Comparison of ENCODE assay signal across 14 mouse cellular contexts in genomic region chr14:75518196-75518887, GRCm38 (mm10).
DNase-seq lines count a peak whose midpoint lies in the region; ATAC-seq lines count a peak whose summit lies in the region.
"Had no signal": no experiment of that assay in that cellular context is flagged by ENCODE, and none has a peak within 500 bp of the region (broad histone marks: within the 10 kb centered on the region; RNA-seq: fewer than 3 reads in every experiment).

No protein-coding gene starts in this region.

- 63% methylated on average over 15 of the region's 15 CpGs for WGBS in heart, embryonic 13.5 days
- 65% methylated on average over 15 of the region's 15 CpGs for WGBS in heart, embryonic 10.5 days
- 67% methylated on average over 15 of the region's 15 CpGs for WGBS in midbrain, embryonic 13.5 days
- WGBS in midbrain, embryonic 11.5 days: 87% methylated on average over 15 of the region's 15 CpGs
- 25% methylated on average over 15 of the region's 15 CpGs for WGBS in forebrain, embryonic 16.5 days
- WGBS in midbrain, embryonic 15.5 days: 68% methylated on average over 15 of the region's 15 CpGs

- H3K36me3 ChIP-seq in heart, embryonic 13.5 days: no peaks in the 10 kb centered on the region
- no peaks in the 10 kb centered on the region for H3K36me3 ChIP-seq in heart, embryonic 10.5 days
- no peaks in the 10 kb centered on the region for H3K36me3 ChIP-seq in midbrain, embryonic 13.5 days
- no peaks in the 10 kb centered on the region for H3K36me3 ChIP-seq in midbrain, embryonic 11.5 days (ENCODE audit: control insufficient read depth, insufficient read depth, low read length)
- no peaks in the 10 kb centered on the region for H3K36me3 ChIP-seq in forebrain, embryonic 16.5 days (ENCODE audit: control insufficient read depth, insufficient read depth)
- no peaks in the 10 kb centered on the region for H3K36me3 ChIP-seq in midbrain, embryonic 15.5 days (replicated peaks)
- H3K36me3 ChIP-seq: intestine, embryonic 15.5 days; neural tube, embryonic 12.5 days had no signal

- H3K4me2 ChIP-seq in heart, embryonic 13.5 days: peak overlapping the region; percentile 58
- H3K4me2 ChIP-seq in midbrain, embryonic 13.5 days (replicated peaks): no peak overlapping the region
- no peak overlapping the region for H3K4me2 ChIP-seq in midbrain, embryonic 11.5 days
- peak overlapping the region; percentile 32 for H3K4me2 ChIP-seq in forebrain, embryonic 16.5 days (ENCODE audit: low read length)
- no peak overlapping the region for H3K4me2 ChIP-seq in midbrain, embryonic 15.5 days
- H3K4me2 ChIP-seq: intestine, embryonic 15.5 days; neural tube, embryonic 12.5 days had no signal

- H3K4me1 ChIP-seq in heart, embryonic 13.5 days: peaks cover 17% of the 10 kb centered on the region
- peaks cover 15% of the 10 kb centered on the region; the same call in 1 of the 2 replicates for H3K4me1 ChIP-seq in heart, embryonic 10.5 days
- H3K4me1 ChIP-seq in midbrain, embryonic 13.5 days (replicated peaks): peaks cover 25% of the 10 kb centered on the region
- H3K4me1 ChIP-seq in midbrain, embryonic 11.5 days (ENCODE audit: control insufficient read depth, insufficient read depth, low read length): no peaks in the 10 kb centered on the region
- H3K4me1 ChIP-seq in forebrain, embryonic 16.5 days (replicated peaks; ENCODE audit: control insufficient read depth, insufficient read depth, low read length): peaks cover 31% of the 10 kb centered on the region
- peaks cover 8% of the 10 kb centered on the region; the same call in 1 of the 2 replicates for H3K4me1 ChIP-seq in midbrain, embryonic 15.5 days
- H3K4me1 ChIP-seq: intestine, embryonic 15.5 days had no signal

- no peak overlapping the region for H3K27ac ChIP-seq in heart, embryonic 13.5 days (replicated peaks)
- no peak overlapping the region for H3K27ac ChIP-seq in heart, embryonic 10.5 days
- peak overlapping the region; percentile 58 for H3K27ac ChIP-seq in midbrain, embryonic 13.5 days
- H3K27ac ChIP-seq in midbrain, embryonic 11.5 days (ENCODE audit: low read depth, low read length): no peak overlapping the region
- H3K27ac ChIP-seq in forebrain, embryonic 16.5 days (ENCODE audit: low read length): 0 out of 2 replicates have a peak overlapping the region, but pooled peaks have one; percentile 6
- no peak overlapping the region for H3K27ac ChIP-seq in midbrain, embryonic 15.5 days
- H3K27ac ChIP-seq: intestine, embryonic 15.5 days; neural tube, embryonic 12.5 days had no signal

- no peak overlapping the region for H3K9ac ChIP-seq in heart, embryonic 13.5 days
- no peak overlapping the region for H3K9ac ChIP-seq in midbrain, embryonic 13.5 days (replicated peaks)
- H3K9ac ChIP-seq in midbrain, embryonic 11.5 days (ENCODE audit: low read length): no peak overlapping the region
- H3K9ac ChIP-seq in forebrain, embryonic 16.5 days (replicated peaks; ENCODE audit: low read depth, low read length): no peak overlapping the region
- H3K9ac ChIP-seq in midbrain, embryonic 15.5 days: no peak overlapping the region
- H3K9ac ChIP-seq: intestine, embryonic 15.5 days; neural tube, embryonic 12.5 days had no signal

- H3K27me3 ChIP-seq in heart, embryonic 13.5 days (replicated peaks): peaks cover 10% of the 10 kb centered on the region; the same call in 1 of the 2 replicates
- H3K27me3 ChIP-seq in heart, embryonic 10.5 days (ENCODE audit: insufficient read depth, poor library complexity, severe bottlenecking): peaks cover 9% of the 10 kb centered on the region; the same call in 1 of the 2 replicates
- no peaks in the 10 kb centered on the region for H3K27me3 ChIP-seq in midbrain, embryonic 13.5 days
- no peaks in the 10 kb centered on the region for H3K27me3 ChIP-seq in midbrain, embryonic 11.5 days (ENCODE audit: control insufficient read depth, insufficient read depth, low read length)
- no peaks in the 10 kb centered on the region for H3K27me3 ChIP-seq in forebrain, embryonic 16.5 days (replicated peaks; ENCODE audit: control insufficient read depth, insufficient read depth, low read length)
- H3K27me3 ChIP-seq in midbrain, embryonic 15.5 days (replicated peaks): no peaks in the 10 kb centered on the region
- H3K27me3 ChIP-seq: intestine, embryonic 15.5 days; neural tube, embryonic 12.5 days had no signal

- no peaks in the 10 kb centered on the region for H3K9me3 ChIP-seq in heart, embryonic 13.5 days
- H3K9me3 ChIP-seq in heart, embryonic 10.5 days: no peaks in the 10 kb centered on the region
- no peaks in the 10 kb centered on the region for H3K9me3 ChIP-seq in midbrain, embryonic 13.5 days
- H3K9me3 ChIP-seq in midbrain, embryonic 11.5 days (ENCODE audit: control insufficient read depth, low read length): no peaks in the 10 kb centered on the region
- H3K9me3 ChIP-seq in forebrain, embryonic 16.5 days (ENCODE audit: control insufficient read depth, low read length): no peaks in the 10 kb centered on the region
- H3K9me3 ChIP-seq in midbrain, embryonic 15.5 days: no peaks in the 10 kb centered on the region
- H3K9me3 ChIP-seq: intestine, embryonic 15.5 days; neural tube, embryonic 12.5 days had no signal

- no peak for ATAC-seq in heart, embryonic 13.5 days (ENCODE audit: extremely low read depth, insufficient number of reproducible peaks, low FRiP score, low TSS enrichment)
- peak; percentile 72; the same call in 1 of the 2 replicates for ATAC-seq in midbrain, embryonic 13.5 days
- no peak for ATAC-seq in midbrain, embryonic 11.5 days (ENCODE audit: low FRiP score)
- peak; percentile 64 for ATAC-seq in forebrain, embryonic 16.5 days
- ATAC-seq in midbrain, embryonic 15.5 days (replicated peaks): peak; percentile 66; the same call in 1 of the 2 replicates
- ATAC-seq: intestine, embryonic 15.5 days had no signal

- DNase-seq in heart, embryonic 10.5 days (ENCODE audit: low spot score): no peak
- DNase-seq in midbrain, embryonic 11.5 days (ENCODE audit: low spot score, missing footprints): no peak
- no peak for DNase-seq in layer of hippocampus, adult 8-10 months (ENCODE audit: low spot score in 2 of 2)
- no peak for DNase-seq in frontal cortex, postnatal 10 days (ENCODE audit: low spot score in 2 of 2)
- DNase-seq: adrenal gland, adult 2 months; cerebellum, adult 9-10 months; kidney, postnatal 14 days; left cerebral cortex, postnatal 4 days had no signal

- peak overlapping the region; percentile 16 for H3K4me3 ChIP-seq in heart, embryonic 13.5 days
- no peak overlapping the region; the same call in 1 of the 2 replicates for H3K4me3 ChIP-seq in heart, embryonic 10.5 days
- H3K4me3 ChIP-seq in midbrain, embryonic 13.5 days (replicated peaks): no peak overlapping the region
- H3K4me3 ChIP-seq in midbrain, embryonic 11.5 days (ENCODE audit: low read depth, low read length): no peak overlapping the region
- H3K4me3 ChIP-seq in forebrain, embryonic 16.5 days (replicated peaks; ENCODE audit: low read length): peak overlapping the region; percentile 9; the same call in 1 of the 2 replicates
- no peak overlapping the region for H3K4me3 ChIP-seq in midbrain, embryonic 15.5 days
- H3K4me3 ChIP-seq: intestine, embryonic 15.5 days; neural tube, embryonic 12.5 days had no signal

Comparison
In these comparisons a context has a peak if more than half of its experiments do, and no peak if none do; other contexts are left out.
1. ATAC-seq: peak in midbrain, embryonic 13.5 days (single experiment), forebrain, embryonic 16.5 days (single experiment) and midbrain, embryonic 15.5 days (single experiment); none in heart, embryonic 13.5 days (single experiment) and midbrain, embryonic 11.5 days (single experiment).
2. H3K27ac ChIP-seq: peak in midbrain, embryonic 13.5 days (single experiment) and forebrain, embryonic 16.5 days (single experiment); none in heart, embryonic 13.5 days (single experiment), heart, embryonic 10.5 days (single experiment), midbrain, embryonic 11.5 days (single experiment) and midbrain, embryonic 15.5 days (single experiment).
3. H3K4me3 ChIP-seq: peak in heart, embryonic 13.5 days (single experiment) and forebrain, embryonic 16.5 days (single experiment); none in heart, embryonic 10.5 days (single experiment), midbrain, embryonic 13.5 days (single experiment), midbrain, embryonic 11.5 days (single experiment) and midbrain, embryonic 15.5 days (single experiment).
4. H3K4me2 ChIP-seq: peak in heart, embryonic 13.5 days (single experiment) and forebrain, embryonic 16.5 days (single experiment); none in midbrain, embryonic 13.5 days (single experiment), midbrain, embryonic 11.5 days (single experiment) and midbrain, embryonic 15.5 days (single experiment).